Mouse (Mus musculus) adrenal gland (tissue): ENCODE measurements around the gene Uvssa.

Source experiments
- intact Hi-C: fragments of 180-260 bp; cut with DNase I; formaldehyde crosslinking; loops from one replicate; pipeline ENCODE4 v1.15.1; 2025

Uvssa gene

GRCm38 (mm10) chr5:33438214-33438613 lies 59.9 kb downstream of the Uvssa start:
- intact Hi-C loops = no loop called here

- intact Hi-C loops = loop anchor here (5.0 kb wide), 1 partner anchor 51 kb away; no protein-coding TSS in a partner anchor
Measured at GRCm38 (mm10) chr5:33442927-33443710, 64.8 kb downstream of the Uvssa start.

GRCm38 (mm10) chr5:33443794-33444193 lies 65.4 kb downstream of the Uvssa start:
- intact Hi-C loops = loop anchor here (5.0 kb wide), 1 partner anchor 51 kb away; no protein-coding TSS in a partner anchor

- intact Hi-C loops = no loop called here
Measured at GRCm38 (mm10) chr5:33455737-33456136, 77.4 kb downstream of the Uvssa start.

GRCm38 (mm10) chr5:33458132-33458622 lies 79.8 kb downstream of the Uvssa start:
- intact Hi-C loops = no loop called here

- intact Hi-C loops = no loop called here
Measured at GRCm38 (mm10) chr5:33459111-33459510, 80.8 kb downstream of the Uvssa start.

- intact Hi-C loops = no loop called here
Measured at GRCm38 (mm10) chr5:33464390-33464789, 86.0 kb downstream of the Uvssa start.

- intact Hi-C loops = no loop called here
Measured at GRCm38 (mm10) chr5:33465464-33465863, 87.1 kb downstream of the Uvssa start.
